Mouse (Mus musculus) adrenal gland, postnatal 4 days (tissue): Measurements from ENCODE around the gene Meioc. TPM values are rescaled to one million over a fixed set of nuclear protein-coding genes. Genes with fewer than 3 reads are reported as not detected.

Source experiments
- DNase-seq, 2 experiments: peaks; one replicate each; pipeline ENCODE4 v3.0.0; 2021 to 2022; ENCODE audit warnings: low spot score in 2 of 2, mixed read lengths in 2 of 2
- long read RNA-seq, 2 experiments: library from polyadenylated mRNA; stranded (forward); transcript quantifications; one replicate each; pipeline ENCODE4 v2.0.0; 2021
- total RNA-seq, 2 experiments: library from RNA; stranded (reverse); gene quantifications; 2 replicates each; pipeline ENCODE4 v1.2.3; 2021

Meioc gene
- under 1 TPM in 1 of 2 experiments, not detected in 1; 0.11 TPM for total RNA-seq
- long read RNA-seq, experiment 1: 0 reads
- long read RNA-seq, experiment 2: 0 reads

DNA sequence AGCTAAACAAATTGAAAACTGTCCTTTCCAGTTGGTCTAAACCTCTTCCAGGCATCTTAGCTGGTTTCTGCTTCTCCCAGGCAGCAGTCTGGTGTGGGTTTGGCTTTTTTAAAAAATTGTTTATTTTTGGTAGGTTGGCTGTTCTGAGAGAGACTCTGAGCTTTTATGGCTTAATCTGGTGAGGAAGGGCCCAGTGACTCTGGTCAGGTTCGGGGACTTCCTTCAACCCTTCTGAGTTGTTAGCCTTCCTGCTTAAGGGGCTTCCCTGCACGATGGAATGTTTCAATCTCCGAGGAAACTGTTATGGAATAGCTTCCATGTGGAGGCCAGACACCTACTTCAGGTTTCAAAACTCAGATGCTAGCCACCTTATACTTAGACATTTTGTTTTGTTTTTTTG, at the start of gene Meioc:
Gene Meioc (plus strand): TSS at position 301 of the 400 bp plus-strand sequence.
- no peak for DNase-seq

DNA sequence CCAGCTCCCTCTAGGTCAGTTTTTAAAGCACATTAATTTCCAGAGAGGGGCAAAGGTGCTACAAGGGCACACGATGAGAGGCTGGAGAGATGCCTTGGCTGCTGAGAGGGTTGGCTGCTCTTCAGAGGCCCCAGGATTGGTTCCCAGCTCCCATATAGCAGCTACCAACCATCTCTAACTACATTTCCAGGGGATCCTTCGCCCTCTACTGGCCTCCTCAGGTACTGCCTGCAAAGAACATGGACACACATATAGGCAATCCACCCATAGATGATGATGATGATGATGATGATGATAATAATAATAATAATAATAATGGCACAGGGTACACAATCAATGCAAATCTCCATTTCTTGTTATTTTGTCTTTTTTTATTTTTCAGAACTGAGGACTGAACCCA, 44.1 kb upstream of the Meioc start:
- no peak for DNase-seq

DNA sequence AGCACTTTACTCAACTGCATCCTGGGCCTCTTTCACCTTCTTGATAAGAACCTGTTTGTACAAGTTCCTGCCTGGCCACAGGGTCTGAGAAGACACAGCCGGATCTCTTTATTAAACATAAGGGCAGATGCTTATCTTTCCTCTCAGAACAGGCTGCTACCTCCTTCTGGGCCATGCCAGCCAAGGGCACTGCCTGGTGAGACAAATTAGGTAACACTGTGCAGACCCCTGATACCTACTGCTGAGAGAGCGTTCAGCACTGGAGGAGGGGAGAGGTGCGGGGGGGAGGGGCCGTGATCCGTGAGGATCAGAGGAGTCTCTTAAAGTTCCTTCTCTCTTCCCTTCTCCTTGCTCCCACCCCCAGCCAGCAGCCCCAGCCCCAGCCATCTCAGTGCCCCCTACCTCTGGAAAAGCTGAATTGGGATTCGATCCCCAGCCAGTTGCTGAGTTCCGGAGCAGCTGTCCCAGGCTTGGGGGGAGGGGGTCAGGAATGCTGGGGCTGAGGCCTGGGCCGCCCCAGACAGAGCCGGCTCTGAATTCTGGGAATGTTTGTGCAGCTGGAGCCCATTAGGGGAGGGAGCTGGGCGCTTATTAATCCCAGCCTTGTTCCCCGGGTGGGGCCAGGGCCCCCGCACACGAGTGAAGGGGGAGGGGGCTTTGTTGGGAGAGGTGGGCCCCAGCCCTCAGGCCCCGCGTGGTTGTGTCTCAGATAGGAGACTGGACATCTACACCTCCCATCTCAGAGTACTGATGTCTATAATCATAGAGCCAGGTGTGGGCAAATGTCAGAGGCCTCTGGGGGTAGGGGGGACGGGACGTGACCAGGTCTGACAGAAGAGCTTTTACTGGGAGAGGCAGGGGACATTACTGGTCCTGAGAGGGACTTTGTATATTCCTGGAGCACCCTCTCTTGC, 39.4 kb upstream of the Meioc start:
- no peak for DNase-seq

DNA sequence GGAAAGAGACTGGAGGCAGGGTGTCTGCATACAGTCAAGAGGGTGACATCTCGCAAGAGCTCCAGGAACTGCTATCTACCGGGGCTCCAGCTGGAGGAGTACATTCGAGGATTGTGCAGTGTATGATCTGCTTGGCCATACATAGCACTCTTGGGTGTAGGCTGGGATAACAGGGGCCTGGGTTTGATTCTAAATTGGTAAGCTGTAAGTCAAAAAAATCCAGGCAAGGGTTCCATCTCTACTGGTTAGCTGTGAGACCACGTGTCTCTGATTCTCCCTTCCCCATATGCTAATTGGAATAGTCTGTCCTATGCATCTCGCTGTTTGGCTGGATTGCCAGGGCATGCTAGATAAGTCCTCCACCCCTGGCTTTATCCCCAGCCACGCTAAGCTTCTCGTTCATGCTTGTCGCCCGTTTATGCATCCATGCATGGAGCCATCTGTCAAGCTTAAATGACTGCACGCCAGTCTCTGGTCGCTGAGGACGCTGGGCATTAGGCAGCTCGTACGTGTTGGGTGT, 38.6 kb upstream of the Meioc start:
- no peak for DNase-seq

DNA sequence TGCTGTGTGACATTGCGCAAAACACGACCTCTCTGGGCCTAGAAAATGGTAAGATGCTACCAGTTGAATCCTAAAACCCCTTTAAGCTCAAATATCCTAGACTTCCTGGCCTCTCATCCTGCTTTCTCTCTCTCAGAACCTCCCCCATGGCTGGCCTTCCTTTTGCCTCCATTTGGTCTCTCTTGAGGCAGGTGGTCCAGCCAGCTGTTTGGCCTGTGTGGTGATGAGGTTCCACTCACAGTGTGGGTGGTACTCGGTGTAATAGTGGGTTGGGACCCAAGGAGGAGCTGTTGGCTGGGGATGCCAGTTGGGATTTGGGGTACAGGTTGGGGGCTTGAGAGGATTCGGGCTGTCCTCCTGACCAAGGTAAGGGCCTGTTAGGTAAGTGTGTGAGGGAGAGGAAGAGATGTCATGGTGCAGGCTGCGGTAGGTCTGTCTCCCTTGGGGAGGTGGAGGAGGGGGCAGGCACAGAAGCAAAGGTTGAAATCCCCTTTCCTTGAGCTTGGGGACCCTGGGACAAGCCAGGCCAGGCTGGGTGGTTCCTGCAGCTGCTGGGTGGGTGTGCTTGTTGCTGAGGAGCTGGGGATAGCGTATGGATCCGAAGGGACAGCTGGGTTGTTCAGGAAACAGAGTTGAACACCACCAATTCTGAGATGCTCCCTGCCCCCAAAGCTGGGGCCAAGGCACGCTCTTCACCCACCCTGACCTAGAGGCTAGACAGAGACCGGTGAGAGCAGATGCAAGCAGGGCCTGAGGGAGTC, 36.2 kb upstream of the Meioc start:
- DNase-seq: no peak

DNA sequence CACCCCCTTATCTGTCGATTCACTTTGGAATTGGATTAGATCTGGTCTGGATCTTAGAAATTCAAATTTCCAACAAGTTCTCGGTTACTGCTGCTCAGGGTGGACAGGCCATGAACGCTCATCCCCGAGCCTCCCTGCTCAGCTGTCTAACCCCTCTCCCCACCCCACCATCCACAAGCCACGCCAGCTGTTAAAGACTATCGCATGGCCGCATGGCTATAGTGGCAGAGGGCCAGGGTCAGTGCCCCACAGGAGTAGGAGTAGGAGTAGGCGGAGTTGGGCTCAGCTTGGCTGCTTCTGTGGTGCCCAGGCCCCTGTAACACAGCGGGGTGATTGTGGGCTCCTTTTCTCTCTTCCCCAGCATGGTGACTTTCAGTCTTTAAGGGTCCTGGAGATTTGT, 35.0 kb upstream of the Meioc start:
- no peak for DNase-seq

DNA sequence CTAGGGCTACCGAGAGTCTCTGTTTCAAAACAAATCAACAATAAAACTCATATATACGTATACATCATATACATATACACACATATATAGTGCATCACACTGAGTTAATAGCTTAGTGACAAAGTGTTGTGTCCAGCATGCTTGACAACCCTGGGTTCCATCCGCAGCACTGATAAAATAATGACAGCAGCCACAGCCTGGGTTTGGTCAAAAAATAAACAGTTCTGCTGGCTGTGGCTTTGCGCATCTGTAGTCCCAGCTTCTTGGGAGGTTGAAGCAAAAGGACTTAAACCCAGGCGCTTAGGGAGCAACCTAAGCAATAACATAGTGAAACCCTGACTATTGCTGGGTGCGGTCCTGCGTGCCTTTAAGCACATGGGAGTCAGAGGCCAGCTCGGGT, 34.1 kb upstream of the Meioc start:
- no peak for DNase-seq

DNA sequence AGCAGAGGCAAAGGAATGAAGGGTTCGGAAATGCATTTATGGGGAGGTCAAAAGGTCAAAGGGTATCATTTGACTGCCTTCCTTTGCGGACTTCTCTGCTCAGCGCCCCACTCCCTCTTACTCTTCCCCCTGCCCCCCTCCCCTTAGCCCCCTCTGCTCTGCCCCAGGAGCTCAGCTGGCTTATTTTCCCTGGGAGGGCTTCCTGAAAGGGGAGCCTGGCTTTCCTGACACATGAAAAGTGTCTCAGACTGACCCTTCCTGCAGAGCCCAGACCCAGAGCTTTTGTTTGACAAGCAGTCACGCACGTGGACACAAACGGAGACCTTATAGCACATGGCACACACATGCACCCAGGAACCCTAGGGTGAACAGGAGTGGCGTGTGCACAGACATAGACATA, 32.8 kb upstream of the Meioc start:
- no peak for DNase-seq

DNA sequence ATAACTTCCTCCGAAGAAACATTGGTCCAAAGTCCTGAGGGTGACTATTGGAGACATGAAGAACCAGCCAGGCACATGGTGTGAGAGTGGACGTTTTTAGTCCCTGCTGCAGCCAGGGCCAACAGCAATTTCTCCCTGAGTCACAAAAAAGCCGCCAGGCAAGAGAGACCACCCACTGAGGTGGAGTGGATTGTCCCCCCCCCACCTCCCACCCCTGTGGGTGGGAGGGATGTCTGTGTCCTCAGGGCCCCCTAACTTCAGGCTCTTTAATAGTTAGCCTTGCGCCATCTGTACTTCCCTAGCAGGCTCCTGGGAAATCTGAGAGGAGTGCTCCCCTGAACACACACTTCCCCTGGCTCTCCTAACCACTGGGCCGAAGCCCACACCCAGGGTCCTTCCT, 32.3 kb upstream of the Meioc start:
- DNase-seq: no peak

DNA sequence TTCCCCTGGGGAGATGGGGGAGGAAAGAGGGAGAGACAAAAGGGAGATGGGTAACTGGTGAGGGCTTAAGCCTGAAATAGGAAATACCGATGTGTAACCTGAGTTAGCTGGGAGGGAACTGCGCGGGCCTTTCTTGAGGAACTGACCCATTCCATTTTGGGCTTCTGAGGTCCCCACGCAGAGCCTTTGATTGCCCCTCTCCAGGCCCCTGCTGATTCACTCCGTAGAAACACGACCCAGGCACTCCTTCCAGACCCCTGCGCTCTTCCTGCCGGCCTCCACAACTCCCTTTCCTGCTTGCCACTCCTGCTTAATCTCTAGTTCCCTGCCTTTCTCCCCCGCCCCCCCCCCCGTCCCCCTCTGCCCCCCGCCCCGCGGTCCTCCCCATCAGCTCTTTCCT, 30.8 kb upstream of the Meioc start:
- DNase-seq: no peak

DNA sequence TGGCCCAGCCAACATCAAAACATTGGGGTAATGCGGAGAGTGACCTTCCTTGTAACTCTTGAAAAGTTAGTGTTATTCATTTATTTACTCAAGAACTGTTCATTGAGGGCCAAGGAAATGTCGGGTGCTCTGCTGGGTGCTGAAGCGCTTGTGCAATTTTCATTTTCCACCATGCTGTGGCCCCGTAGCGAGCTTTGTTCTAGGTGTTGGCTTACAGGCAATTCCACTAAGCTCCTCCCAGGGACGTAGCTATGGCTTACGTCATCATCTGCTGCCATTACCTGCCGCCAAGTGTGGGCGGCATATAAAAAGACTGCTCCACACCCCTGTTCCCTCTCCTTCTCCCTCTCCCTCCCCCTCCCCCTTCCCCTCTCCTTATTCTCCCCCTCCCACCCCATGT, 30.1 kb upstream of the Meioc start:
- DNase-seq: no peak

DNA sequence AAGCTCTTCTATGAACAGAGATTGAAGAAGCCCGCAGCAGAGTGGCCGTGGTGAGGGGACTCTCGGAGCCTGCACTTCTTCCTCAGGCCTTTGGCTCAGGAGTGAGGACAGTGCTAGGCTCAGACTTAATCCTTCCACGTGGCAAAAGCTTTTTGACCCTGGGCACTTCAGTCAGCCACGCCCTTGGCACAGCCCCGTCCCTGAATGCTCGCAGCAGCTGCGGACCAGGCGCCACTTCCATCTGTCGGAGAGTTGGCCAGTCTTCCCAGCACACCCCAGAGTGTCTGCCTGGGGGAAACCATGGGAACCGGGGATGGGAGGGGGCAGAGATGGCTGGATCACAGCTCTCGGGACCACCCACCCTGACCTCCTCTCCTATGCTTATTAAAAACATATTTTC, 26.6 kb upstream of the Meioc start:
- DNase-seq: no peak

DNA sequence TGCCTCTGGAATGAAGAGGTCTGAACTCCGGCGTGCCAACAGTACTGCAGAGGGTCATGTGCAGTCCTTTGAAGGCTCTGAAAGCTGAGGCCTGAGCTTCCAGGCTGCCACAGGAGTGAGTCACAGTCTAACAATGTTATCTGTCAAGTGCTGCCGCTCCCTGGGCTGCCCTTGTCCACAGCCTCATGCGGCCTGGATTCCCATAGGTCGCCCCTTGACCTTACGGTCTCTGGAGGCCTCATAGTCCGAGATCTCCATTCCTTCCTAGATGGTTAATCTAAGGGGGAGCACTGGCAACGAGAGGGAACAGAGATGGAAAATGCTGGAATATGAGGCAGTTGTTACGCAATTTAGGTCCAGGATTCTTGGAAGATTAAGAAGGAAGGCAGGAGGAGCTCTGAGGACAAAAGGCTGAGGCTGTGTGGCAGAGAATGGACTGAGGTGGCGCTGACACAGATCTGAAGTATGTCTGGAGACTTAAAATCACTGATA, 19.6 kb upstream of the Meioc start:
- DNase-seq: peak in 1 of 2 experiments; percentile 13

DNA sequence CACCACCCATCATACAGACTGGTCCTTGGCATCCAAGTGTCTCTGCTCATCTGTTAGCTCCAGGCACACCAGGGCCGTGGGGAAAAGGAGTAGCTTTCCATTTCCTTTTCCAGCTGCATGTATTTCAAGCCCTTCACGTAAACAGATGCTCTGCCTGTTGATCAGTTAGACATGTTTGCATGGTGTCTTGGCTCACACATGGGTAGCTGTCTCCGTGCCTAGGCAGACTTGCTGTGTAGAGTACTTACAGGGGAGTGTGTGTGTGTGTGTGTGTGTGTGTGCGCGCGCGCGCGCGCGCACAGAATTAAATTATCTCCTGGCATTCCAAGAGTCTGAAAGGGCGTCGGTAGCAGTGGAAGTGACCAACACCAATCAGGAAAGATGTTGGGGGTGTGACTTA, 17.3 kb upstream of the Meioc start:
- no peak for DNase-seq

DNA sequence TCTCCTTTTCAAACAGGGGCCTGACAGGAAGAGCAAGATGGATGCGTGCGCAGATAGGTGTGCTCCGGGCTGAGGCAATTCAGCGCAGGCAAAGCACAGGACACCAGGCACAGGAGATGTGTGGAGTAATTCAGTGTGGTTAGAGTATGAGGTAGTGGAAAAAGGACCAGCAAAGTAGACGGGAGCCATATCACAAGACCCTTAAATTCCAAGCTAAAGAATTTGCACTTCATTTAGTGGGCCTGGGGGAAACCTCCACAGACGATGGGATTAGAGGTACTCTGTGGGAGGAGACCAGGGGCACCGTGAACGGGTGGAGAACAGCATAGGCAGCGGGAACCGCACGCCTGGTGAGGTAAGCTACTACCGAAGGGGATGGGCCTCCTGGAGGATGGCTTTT, 15.6 kb upstream of the Meioc start:
- no peak for DNase-seq

DNA sequence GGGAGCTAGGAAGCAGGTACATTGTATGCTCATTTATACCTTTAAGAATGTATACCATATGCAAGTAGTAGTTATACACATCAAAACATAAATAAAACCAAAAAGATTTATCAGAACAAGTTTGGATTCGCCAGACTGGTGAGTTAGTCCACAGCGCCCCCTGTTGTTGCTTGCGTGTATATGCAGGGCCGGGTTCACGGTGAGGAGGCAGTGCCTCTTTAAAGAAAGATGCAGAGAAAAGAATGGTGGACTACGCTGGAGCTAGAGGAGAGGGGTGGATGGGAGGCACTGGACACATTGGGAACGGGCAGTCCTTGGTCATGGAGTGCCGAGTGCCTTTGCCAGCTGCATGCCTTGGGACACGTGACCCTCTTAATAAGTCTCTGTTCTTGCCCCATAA, 12.1 kb upstream of the Meioc start:
- DNase-seq: peak in 1 of 2 experiments; percentile 44

DNA sequence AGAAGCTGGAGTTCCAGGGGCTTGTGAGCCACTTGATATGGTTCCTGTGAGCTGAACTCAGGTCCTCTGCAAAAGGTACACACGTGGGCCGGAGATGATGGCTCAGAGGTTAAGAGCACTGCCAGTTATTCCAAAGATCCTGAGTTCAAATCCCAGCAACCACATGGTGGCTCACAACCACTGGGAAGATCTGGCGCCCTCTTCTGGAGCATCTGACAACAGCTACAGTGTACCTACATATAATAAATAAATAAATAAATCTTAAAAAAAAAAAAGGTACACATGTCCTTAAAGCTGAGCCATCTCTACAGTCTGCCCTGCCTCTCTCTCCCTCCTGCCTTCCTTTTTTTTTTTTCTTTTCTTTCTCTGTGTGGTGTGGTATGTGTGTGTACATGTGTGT, 10.7 kb upstream of the Meioc start:
- no peak for DNase-seq

DNA sequence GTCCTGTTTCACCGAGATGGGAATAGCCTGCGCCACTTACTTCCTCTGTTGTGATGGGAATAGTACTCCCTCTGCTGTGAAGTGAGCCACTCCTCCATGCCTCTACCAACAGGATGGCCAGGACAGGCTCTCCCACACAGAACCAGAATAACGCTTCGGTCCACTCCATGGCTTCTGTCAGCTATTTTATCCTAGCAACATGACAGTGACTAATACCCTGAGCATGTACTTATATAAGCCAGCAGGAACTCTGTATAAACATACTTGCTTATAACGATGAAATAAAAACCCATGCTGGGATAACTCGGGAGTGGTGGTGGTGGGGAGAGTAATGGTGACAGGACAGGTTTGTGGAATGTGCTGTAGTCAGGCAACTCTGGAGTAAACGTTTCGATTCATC, 7.6 kb upstream of the Meioc start:
- no peak for DNase-seq

DNA sequence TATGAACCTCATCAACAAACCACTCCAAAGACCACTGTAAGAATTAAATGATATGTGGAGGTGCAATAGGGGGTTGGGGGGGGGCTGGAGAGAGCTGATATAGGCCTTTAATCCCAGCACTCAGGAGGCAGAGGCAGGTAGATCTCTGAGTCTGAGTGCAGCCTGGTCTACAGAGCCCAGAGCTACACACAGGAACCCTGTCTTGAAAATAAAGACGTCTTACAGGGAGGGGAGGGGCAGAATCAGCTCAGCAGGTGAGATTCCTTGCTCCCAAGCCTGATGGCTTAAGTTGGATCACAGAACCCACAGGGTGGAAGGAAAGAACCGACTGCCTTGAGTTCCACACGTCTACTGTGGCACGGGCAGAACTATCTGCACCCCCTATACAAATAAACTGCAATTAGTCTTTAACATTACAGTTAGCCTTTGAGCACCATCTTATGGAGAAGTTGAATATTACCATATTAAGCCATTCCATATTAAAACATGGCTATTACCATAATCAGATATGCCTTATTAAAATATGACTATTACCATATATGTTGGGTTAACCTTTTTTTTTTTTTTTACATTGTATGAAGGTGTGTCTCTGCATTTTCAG, 7.1 kb upstream of the Meioc start:
- DNase-seq: no peak

DNA sequence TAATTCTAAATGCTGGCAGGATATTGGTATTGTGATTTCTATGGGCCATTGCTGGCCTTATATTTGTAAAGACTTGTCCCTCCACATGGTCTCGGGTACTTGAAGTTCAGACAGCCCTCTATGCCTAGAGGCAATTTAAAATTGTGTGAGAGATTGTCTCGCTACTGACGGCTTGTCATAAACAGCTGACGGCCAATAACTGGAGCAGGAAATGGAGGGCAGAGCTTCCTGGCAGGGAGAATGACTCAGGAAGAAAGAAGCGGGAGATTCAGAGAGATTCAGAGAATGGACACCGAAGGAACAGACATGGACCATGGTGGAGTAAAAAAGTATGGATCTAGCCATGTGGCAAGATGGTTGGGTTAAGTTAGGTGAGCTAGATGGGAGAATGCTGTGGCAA, 6.6 kb upstream of the Meioc start:
- no peak for DNase-seq

DNA sequence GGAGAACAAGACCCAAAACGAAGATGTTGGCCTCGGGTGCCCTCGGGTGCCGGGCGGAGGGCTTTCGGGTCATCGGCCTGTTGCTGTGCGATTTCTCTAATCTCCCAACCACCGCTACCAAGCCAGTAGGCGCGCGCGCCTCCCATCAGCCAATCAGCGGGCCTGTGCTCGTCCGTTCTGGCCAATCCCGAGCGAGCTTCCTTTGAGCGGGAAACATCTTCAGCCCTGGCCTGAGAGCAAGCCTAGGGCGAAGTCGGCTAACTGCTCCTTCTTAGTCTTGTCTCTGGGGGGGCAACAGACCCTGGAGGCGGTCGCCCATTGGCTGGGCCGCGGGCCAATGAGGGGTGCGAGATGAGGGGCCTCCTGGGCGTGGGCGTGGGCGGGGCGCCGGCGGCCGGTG, 1.6 kb downstream of the Meioc start:
- DNase-seq: no peak
